Mouse (Mus musculus) erythroblast, embryonic 14.5 days (primary cell): ENCODE measurements around the gene Asxl2. TPM values are rescaled to one million over a fixed set of nuclear protein-coding genes. Genes with fewer than 3 reads are reported as not detected.

Source experiments
- H3K27me3 ChIP-seq: 2 replicates; pipeline ENCODE4 v1.6.1; 2012; ENCODE audit warnings: inconsistent platforms; ENCODE audit not compliant: control insufficient read depth
- H3K36me3 ChIP-seq: 2 replicates; pipeline ENCODE4 v1.6.1; 2012; ENCODE audit warnings: mild to moderate bottlenecking, inconsistent platforms; ENCODE audit not compliant: control insufficient read depth
- H3K4me1 ChIP-seq: 2 replicates; pipeline ENCODE4 v1.6.1; 2012; ENCODE audit warnings: inconsistent platforms; ENCODE audit not compliant: control insufficient read depth
- H3K4me3 ChIP-seq: replicated peaks from 2 replicates; pipeline ENCODE3; 2012; ENCODE audit warnings: moderate library complexity, mild to moderate bottlenecking, inconsistent platforms
- H3K9me3 ChIP-seq: 2 replicates; pipeline ENCODE4 v1.6.1; 2012; ENCODE audit warnings: low read length, inconsistent platforms, mixed read lengths; ENCODE audit not compliant: control insufficient read depth
- GATA1 ChIP-seq: IDR thresholded peaks from 2 replicates; pipeline ENCODE4 v1.6.1; 2012; ENCODE audit warnings: low read length, inconsistent platforms, mixed read lengths
- TAL1 ChIP-seq: IDR thresholded peaks from 3 replicates; pipeline ENCODE4 v1.6.1; 2012; ENCODE audit warnings: low read length, inconsistent platforms, mixed read lengths
- polyA plus RNA-seq: library from polyadenylated mRNA; stranded (reverse); fragments of >175 nt; gene quantifications from 2 replicates; pipeline ENCODE4 v1.2.3, GENCODE M21; 2012

The Asxl2 gene
- polyA plus RNA-seq, 1 experiment = 1.1 TPM

DNA sequence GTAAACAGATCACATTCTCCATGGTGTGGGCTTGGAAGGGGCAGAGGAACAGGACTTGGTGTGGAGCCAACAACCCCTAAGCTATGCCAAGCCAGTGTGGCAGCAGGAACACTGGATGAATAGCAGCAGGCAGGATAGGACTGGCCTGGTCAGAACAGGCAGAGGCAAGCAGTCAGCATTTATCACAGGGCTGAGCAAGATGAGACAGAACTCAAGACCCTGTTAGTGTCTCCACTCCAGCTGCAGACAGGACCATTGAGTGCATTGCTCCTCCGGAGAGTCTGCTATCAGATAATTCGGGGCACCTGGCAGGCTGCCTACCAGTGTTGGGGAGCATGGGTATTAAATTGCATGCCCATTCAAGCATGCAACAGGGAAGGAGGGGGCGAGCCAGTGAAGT is 111.0 kb downstream of the Asxl2 start:
- no peak overlapping the region for H3K4me3 ChIP-seq
- no peaks in the 10 kb centered on the region for H3K36me3 ChIP-seq
- TF ChIP-seq TAL1 (no peak), GATA1 (no peak)
- no peaks in the 10 kb centered on the region for H3K27me3 ChIP-seq
- H3K9me3 ChIP-seq = peaks cover 2% of the 10 kb centered on the region; the same call in 1 of the 2 replicates
- no peaks in the 10 kb centered on the region for H3K4me1 ChIP-seq

DNA sequence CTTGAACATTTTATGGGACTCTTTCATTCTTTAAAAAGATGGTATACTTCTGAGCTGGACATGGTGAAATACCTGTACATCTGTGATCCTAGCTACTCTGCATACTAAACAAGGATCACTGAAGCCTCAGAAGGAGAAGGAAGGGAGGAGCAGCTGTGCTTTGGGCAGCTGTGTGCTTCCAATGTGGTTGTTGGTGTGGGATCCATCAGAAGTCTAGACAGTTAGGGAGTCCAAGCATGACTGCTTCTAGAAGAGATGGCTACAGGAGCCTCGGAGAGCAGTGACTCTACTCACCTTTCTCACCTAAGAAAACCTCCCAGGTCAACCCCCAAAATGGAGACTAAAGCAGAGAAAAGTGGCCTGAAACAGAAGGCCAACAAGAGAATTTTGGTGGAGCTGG is 111.4 kb downstream of the Asxl2 start:
- Histone ChIP-seq H3K9me3 (peaks cover 2% of the 10 kb centered on the region; the same call in 1 of the 2 replicates), H3K4me1 (no peaks in the 10 kb centered on the region), H3K27me3 (no peaks in the 10 kb centered on the region), H3K36me3 (no peaks in the 10 kb centered on the region), H3K4me3 (no peak overlapping the region)
- TF ChIP-seq GATA1 (no peak), TAL1 (no peak)

DNA sequence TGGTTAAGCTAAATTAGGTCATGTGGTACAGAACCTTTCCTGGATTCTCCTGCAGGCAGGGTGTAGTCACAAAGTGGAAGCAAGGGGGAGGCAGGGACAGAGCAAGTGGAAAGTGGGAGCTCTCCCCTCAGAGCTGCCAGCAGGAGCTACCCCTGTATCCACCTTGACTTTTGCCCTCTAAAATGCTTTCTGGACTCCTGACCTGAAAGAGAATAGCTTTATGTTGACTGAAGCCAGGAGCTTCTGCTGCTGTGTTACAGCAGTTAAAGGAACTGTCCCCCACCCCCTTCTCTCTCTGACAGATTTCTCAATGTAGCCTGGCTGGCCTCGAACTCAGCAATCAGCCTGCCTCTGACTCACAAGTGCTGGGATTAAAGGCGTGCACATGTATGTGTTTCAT is 112.9 kb downstream of the Asxl2 start:
- Histone ChIP-seq H3K36me3 (no peaks in the 10 kb centered on the region), H3K4me1 (no peaks in the 10 kb centered on the region), H3K4me3 (no peak overlapping the region), H3K9me3 (peaks cover 2% of the 10 kb centered on the region; the same call in 1 of the 2 replicates), H3K27me3 (no peaks in the 10 kb centered on the region)
- TF ChIP-seq GATA1 (no peak), TAL1 (no peak)

DNA sequence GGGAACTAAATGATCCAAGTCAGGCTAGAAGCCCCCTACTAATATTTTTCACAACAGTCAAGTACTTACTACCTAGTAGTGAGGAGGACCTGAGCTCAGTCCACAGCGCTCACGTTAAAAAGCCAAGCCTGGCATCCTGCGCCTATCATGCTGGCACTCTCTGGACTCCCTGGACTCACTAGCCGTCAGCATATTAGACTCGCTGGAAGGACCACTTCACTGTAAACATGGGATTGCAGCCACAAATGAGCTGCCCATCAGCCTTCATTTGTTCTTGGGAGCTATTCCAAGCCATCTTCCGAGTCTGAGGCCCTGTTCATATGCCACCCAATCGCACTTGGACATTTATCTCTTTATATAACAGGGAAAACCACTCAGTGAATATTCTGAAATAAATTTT is 114.2 kb downstream of the Asxl2 start:
- no peak for TF ChIP-seq TAL1
- no peak for TF ChIP-seq GATA1
- H3K36me3 ChIP-seq = no peaks in the 10 kb centered on the region
- no peaks in the 10 kb centered on the region for H3K27me3 ChIP-seq
- H3K4me1 ChIP-seq = no peaks in the 10 kb centered on the region
- no peaks in the 10 kb centered on the region; the same call in 1 of the 2 replicates for H3K9me3 ChIP-seq
- H3K4me3 ChIP-seq = no peak overlapping the region

DNA sequence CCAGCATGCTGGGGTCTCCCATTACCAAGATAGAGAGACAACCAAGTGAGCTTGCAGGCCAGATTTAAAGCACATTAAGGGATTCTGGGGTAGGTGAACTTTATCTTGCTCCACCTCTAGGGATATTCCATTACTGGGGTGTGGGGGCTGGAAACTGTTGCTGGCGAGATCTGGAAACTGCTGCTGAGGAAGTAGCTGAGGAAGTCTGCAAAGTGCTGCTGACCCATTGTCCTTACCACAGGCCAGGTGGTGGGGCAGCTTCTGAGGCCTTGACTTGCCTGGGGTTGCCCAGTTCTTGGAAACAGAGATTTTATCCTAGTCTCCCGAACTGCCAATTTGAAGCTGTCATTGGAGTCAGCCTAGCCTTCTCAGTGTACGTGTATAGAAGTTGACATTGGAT is 118.8 kb downstream of the Asxl2 start:
- Histone ChIP-seq H3K9me3 (no peaks in the 10 kb centered on the region), H3K36me3 (no peaks in the 10 kb centered on the region), H3K27me3 (no peaks in the 10 kb centered on the region), H3K4me1 (no peaks in the 10 kb centered on the region), H3K4me3 (no peak overlapping the region)
- TF ChIP-seq TAL1 (no peak), GATA1 (no peak)

DNA sequence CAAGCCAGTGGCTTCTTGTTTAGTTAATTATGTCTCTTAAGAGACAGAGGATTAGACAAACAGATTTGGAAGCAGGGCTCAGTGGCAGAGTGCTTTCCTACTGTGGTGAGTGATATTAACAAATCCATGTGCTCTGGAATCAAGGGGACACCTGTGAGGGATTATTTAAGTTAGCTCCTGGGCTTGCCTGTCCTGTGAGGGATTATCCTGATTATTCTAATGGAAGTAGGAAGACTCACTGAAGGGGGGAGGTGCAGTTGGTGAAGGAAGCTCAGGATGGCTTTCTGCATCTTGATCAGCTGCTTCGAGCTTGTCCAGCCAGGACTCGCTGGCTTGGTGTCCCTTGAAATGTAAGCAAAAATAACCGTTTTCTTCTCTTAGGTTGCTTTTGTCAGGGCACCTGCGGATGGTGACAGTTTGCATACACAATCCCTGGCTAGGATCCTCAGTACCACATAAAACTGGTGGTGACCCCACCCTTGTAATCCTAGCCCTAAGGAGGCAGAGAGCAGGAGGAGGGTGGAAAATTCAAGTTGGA is 119.5 kb downstream of the Asxl2 start:
- H3K36me3 ChIP-seq = no peaks in the 10 kb centered on the region

DNA sequence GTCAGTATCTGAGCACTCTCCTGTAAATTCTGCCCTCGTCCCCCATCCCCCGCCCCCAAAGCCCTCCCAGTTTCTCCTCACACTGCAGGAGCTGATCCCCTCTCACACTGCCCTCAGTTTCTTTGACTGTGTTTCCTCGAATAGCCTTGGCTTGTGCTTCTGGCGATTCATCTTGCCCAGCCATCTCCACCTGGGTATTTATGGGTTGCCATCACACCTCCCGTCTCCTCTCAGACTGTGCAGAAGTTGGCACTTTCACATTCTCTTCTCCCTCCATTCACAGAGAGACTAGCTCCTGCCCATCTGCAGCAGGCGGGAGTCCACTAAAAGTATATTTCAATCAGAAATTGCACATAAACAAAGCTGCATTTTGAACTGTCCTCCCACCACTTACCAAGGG is 120.1 kb downstream of the Asxl2 start:
- Histone ChIP-seq H3K9me3 (no peaks in the 10 kb centered on the region), H3K4me1 (no peaks in the 10 kb centered on the region), H3K4me3 (no peak overlapping the region), H3K36me3 (no peaks in the 10 kb centered on the region), H3K27me3 (no peaks in the 10 kb centered on the region)
- no peak for TF ChIP-seq GATA1
- no peak for TF ChIP-seq TAL1

More for the DNA sequence above, 119.5 kb downstream of the Asxl2 start:
- no peaks in the 10 kb centered on the region for H3K4me1 ChIP-seq
- no peaks in the 10 kb centered on the region for H3K27me3 ChIP-seq
- no peaks in the 10 kb centered on the region for H3K9me3 ChIP-seq
- no peak for TF ChIP-seq GATA1
- no peak for TF ChIP-seq TAL1
- no peak overlapping the region for H3K4me3 ChIP-seq

DNA sequence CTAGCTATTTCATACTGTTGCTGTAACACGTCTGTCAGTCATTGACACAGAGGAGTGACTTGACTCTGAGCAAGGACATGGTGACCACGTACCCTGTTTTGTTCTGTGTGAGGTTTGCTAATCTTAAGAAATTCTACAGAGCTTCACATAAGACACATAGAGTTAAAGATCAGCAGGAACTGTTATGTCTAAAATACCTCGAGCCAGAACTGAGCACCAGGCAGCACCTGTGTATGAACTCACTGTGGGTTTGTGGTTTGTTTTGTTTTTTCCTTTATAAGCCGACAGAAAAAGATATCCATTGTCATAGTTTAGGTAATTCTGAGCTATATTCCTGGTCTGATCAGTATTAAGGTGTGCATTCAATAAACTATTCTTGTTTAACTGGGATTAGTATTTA is 120.8 kb downstream of the Asxl2 start:
- Histone ChIP-seq H3K4me3 (no peak overlapping the region), H3K4me1 (no peaks in the 10 kb centered on the region), H3K9me3 (no peaks in the 10 kb centered on the region), H3K36me3 (no peaks in the 10 kb centered on the region), H3K27me3 (no peaks in the 10 kb centered on the region)
- TF ChIP-seq TAL1 (no peak), GATA1 (no peak)

DNA sequence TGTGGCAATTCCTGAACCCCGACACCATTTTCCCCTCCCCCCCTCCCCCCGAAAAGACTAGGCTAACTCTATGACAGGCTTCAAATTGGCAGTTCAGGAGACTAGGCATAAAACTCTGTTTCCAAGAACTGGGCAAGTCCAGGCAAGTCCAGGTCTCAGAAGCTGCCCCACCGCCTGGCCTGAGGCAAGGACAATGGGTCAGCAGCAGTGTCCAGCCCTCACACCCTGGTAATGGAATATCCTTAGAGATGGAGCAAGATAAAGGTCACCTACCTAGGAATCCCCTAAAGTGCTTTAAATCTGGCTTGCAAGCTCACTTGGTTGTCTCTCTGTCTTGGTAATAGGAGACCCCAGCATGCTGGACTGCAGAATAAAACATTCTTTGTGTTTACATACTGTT is 121.3 kb downstream of the Asxl2 start:
- no peak overlapping the region for H3K4me3 ChIP-seq
- TF ChIP-seq GATA1 (no peak), TAL1 (no peak)
- H3K27me3 ChIP-seq = no peaks in the 10 kb centered on the region
- H3K9me3 ChIP-seq = no peaks in the 10 kb centered on the region
- H3K36me3 ChIP-seq = no peaks in the 10 kb centered on the region
- no peaks in the 10 kb centered on the region for H3K4me1 ChIP-seq

DNA sequence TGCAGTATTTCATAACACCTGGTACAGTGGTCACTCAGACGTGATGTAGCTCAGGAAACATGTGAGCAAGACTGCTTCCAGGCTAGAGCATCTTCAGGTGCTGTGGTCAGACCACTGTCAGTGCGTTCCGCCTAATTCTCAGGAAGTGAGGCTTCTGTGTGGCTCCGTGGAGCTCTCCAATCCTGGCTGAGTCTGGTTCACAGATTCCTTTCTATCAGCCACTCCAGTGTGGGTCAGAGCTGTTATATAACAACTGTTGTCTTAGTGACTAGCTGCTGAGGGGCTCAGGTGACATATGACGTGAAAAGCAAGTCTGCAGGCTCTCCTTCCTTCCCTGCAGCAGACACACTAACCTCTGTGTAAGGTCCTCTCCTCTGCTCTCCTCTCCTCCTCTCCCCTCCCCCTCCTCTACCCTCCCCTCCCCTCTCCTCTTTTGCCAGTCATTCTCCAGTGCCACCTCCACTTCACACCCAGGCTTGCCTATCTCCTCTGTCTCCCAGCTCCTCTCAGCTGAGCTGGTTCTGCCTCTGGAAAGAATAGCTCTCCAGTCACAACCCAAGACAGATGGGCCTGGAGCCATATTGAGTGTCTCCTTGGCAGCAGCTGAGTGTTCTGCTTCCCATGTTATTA is 122.0 kb downstream of the Asxl2 start:
- no peaks in the 10 kb centered on the region for H3K4me1 ChIP-seq
- H3K4me3 ChIP-seq = no peak overlapping the region
- TF ChIP-seq TAL1 (no peak), GATA1 (no peak)
- no peaks in the 10 kb centered on the region for H3K27me3 ChIP-seq
- no peaks in the 10 kb centered on the region for H3K36me3 ChIP-seq
- H3K9me3 ChIP-seq = no peaks in the 10 kb centered on the region
